In the genomic region with DNA sequence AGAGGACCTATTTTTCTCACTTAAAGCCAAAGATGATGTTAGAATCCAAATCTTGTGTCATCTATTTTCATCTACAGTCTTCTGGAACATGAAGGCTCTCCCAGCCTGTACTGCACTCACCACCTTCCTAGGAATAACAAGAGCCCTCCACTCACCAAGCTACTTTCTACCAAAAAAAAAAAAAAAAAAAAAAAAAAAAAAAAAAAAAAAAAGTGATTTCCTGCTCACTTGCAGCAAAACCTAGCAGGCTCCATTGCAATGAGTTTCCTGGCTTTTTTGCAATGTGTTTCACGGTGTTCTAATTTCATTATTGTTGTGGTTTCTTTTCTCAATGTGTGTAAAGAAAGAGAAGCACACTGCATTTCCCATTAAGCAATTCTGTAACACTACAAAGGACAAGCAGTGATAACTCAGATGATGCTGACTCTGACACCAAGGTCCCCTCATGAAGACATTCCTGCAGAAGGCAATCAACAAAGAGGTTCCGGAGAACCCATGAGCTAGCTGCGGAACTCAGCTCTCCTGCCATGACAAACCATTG, we compare ENCODE assay signal across 2 mouse cellular contexts.
A peak's percentile ranks its signal among the peaks of the same experiment; 100 is the strongest.
TF ChIP-seq lines count a peak whose summit lies in the region.

No protein-coding gene starts in this region.

TF ChIP-seq in CH12.LX, 34 proteins besides CTCF, POLR2A, EP300 and RAD21:
- TF ChIP-seq MAFK (IDR thresholded peaks at IDR 0.05; ENCODE audit: insufficient replicate concordance, low read length) (no peak), ZNF384 (IDR thresholded peaks at IDR 0.05; ENCODE audit: low read depth, low read length) (peak; percentile 74)

TF ChIP-seq in MEL, 35 proteins besides CTCF, POLR2A, EP300 and RAD21:
- peak; percentile 79 for TF ChIP-seq ZNF384 (IDR thresholded peaks at IDR 0.05; ENCODE audit: low read depth, low read length)
- no peak for TF ChIP-seq TBP (IDR thresholded peaks at IDR 0.05; ENCODE audit: low read depth, low read length)
TF ChIP-seq in MEL: peak in this region for 1.
